16 mouse cellular contexts compared by ENCODE assay signal in the genomic region with DNA sequence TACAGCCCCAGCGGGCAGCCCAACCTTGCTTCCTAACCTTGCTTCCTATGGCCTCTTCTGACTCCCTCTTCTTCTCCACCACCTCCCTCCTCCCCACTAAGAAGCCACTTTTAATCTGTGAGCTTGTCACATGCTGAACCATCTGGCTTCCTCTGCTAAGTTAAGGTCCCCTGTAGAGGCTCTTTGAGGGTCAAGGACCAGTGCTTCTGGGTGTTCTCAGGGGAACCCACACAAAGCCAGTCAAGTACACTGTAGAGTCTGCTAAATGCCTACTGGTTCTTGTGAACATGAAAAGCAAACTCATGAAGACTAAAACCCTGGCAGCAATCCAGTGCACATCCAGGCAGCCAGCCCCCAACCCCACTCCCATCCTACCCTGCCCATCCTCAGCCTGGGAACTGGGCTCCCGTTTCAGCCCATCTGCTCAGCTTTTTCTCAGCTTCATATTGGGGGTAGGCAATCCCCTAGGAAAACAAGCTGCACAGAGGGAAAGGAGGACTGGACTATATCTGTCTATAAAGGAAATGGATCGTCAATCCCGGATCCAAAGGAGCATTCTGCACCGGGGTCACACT.
A peak's percentile ranks its signal among the peaks of the same experiment; 100 is the strongest.
DNase-seq lines count a peak whose midpoint lies in the region; ATAC-seq lines count a peak whose summit lies in the region.
"Had no signal": no experiment of that assay in that cellular context is flagged by ENCODE, and none has a peak within 500 bp of the region (broad histone marks: within the 10 kb centered on the region; RNA-seq: fewer than 3 reads in every experiment).

No protein-coding gene starts in this region.

- no peaks in the 10 kb centered on the region for H3K4me1 ChIP-seq in midbrain, embryonic 14.5 days (ENCODE audit: control insufficient read depth, insufficient read depth, low read length)
- peaks cover 6% of the 10 kb centered on the region; the same call in 1 of the 2 replicates for H3K4me1 ChIP-seq in midbrain, embryonic 15.5 days

- H3K9me3 ChIP-seq in midbrain, embryonic 14.5 days (ENCODE audit: control insufficient read depth, low read length) = no peaks in the 10 kb centered on the region
- no peaks in the 10 kb centered on the region for H3K9me3 ChIP-seq in midbrain, embryonic 15.5 days
- H3K9me3 ChIP-seq: embryonic facial prominence, embryonic 10.5 days; hindbrain, embryonic 12.5 days had no signal

- H3K36me3 ChIP-seq in midbrain, embryonic 14.5 days (ENCODE audit: control insufficient read depth, insufficient read depth, low read length) = no peaks in the 10 kb centered on the region
- no peaks in the 10 kb centered on the region for H3K36me3 ChIP-seq in midbrain, embryonic 15.5 days (replicated peaks)
- H3K36me3 ChIP-seq: embryonic facial prominence, embryonic 10.5 days; hindbrain, embryonic 12.5 days had no signal

- no peak overlapping the region for H3K4me3 ChIP-seq in midbrain, embryonic 14.5 days (replicated peaks; ENCODE audit: low read depth, low read length)
- H3K4me3 ChIP-seq in midbrain, embryonic 15.5 days = no peak overlapping the region
- H3K4me3 ChIP-seq: embryonic facial prominence, embryonic 10.5 days; hindbrain, embryonic 12.5 days had no signal

- 88% methylated on average over 5 of the region's 5 CpGs for WGBS in midbrain, embryonic 14.5 days
- 83% methylated on average over 5 of the region's 5 CpGs for WGBS in midbrain, embryonic 15.5 days

- peak; percentile 35 to 37 for DNase-seq in frontal cortex, postnatal 36 days (ENCODE audit: low spot score in 2 of 2)
- DNase-seq in frontal cortex, postnatal 25 days (ENCODE audit: low spot score in 2 of 2) = no peak
- peak; percentile 8 for DNase-seq in midbrain, embryonic 14.5 days
- peak; percentile 16 for DNase-seq in brain, embryonic 18.5 days (ENCODE audit: low read depth, low spot score)
- DNase-seq in layer of hippocampus, postnatal 36 days = peak; percentile 54 to 57
- DNase-seq in heart, postnatal 14 days = no peak
- DNase-seq in urinary bladder, postnatal 10 days (ENCODE audit: low spot score) = no peak
- DNase-seq: adrenal gland, adult 8-10 months; cerebellum, adult 11 months; kidney, adult 9 months; lung, postnatal 10 days; thymus, adult 2 months had no signal

- no peaks in the 10 kb centered on the region for H3K27me3 ChIP-seq in midbrain, embryonic 14.5 days (ENCODE audit: control insufficient read depth, insufficient read depth, low read length)
- H3K27me3 ChIP-seq in midbrain, embryonic 15.5 days (replicated peaks) = no peaks in the 10 kb centered on the region
- H3K27me3 ChIP-seq: hindbrain, embryonic 12.5 days; Patski had no signal

- no peak overlapping the region for H3K9ac ChIP-seq in midbrain, embryonic 14.5 days (replicated peaks; ENCODE audit: low read length)
- H3K9ac ChIP-seq in midbrain, embryonic 15.5 days = no peak overlapping the region
- H3K9ac ChIP-seq: hindbrain, embryonic 12.5 days had no signal

- no peak overlapping the region for H3K4me2 ChIP-seq in midbrain, embryonic 14.5 days (ENCODE audit: low read length)
- H3K4me2 ChIP-seq in midbrain, embryonic 15.5 days = no peak overlapping the region
- H3K4me2 ChIP-seq: hindbrain, embryonic 12.5 days had no signal

- no peak overlapping the region for H3K27ac ChIP-seq in midbrain, embryonic 14.5 days (replicated peaks; ENCODE audit: low read depth, low read length)
- no peak overlapping the region for H3K27ac ChIP-seq in midbrain, embryonic 15.5 days
- H3K27ac ChIP-seq: embryonic facial prominence, embryonic 10.5 days; hindbrain, embryonic 12.5 days had no signal

- intact Hi-C loops in heart, postnatal 14 days (cut with DNase I) = loop anchor here (5.0 kb wide), 3 partner anchors 42 to 103 kb away; no protein-coding TSS in a partner anchor

- no peak for ATAC-seq in midbrain, embryonic 14.5 days (ENCODE audit: low FRiP score, low TSS enrichment)
- no peak for ATAC-seq in midbrain, embryonic 15.5 days (replicated peaks)
- ATAC-seq: Patski had no signal

Comparison
In these comparisons a context has a peak if more than half of its experiments do, and no peak if none do; other contexts are left out.
1. DNase-seq: peak in frontal cortex, postnatal 36 days (2 of 2), midbrain, embryonic 14.5 days (single experiment), brain, embryonic 18.5 days (single experiment) and layer of hippocampus, postnatal 36 days (2 of 2); none in frontal cortex, postnatal 25 days (0 of 2), heart, postnatal 14 days (0 of 2) and urinary bladder, postnatal 10 days (single experiment).